Mouse (Mus musculus): ENCODE results near the gene Ms4a1. TPM values are rescaled to one million over a fixed set of nuclear protein-coding genes. Genes with fewer than 3 reads are reported as not detected.
"Not testable (repeated sequence)": the region's sequence is repeated elsewhere in the genome, so short reads cannot be mapped to it uniquely, and the experiment has no call there.

Gene Ms4a1
- polyA plus RNA-seq (2015; fragmentation: Nextera tagmentation; extraction: Ambion mirVana), result not detected in 2 replicates

GRCm38 (mm10) chr19:11266052-11266845, at the start of gene Ms4a1:
Gene Ms4a1, minus strand, starts transcription at chr19:11266241.
- ATAC-seq, result no peak
- 91% methylated on average over 8 of the region's 8 CpGs for whole genome bisulfite sequencing

GRCm38 (mm10) chr19:11314354-11314753, 48.3 kb upstream of the Ms4a1 start, which contains the start of gene Ms4a14:
Gene Ms4a14, minus strand, starts transcription at chr19:11314454.
- Histone ChIP-seq H3K27ac (ENCODE audit: low read length) (no peak within 1 kb of the TSS), H3K4me1 (ENCODE audit: control insufficient read depth, insufficient read depth, low read length) (no peaks in the 10 kb centered on the region), H3K36me3 (ENCODE audit: control insufficient read depth, insufficient read depth, low read length) (no peaks in the 10 kb centered on the region), H3K9ac (ENCODE audit: low read depth, low read length) (no peak within 1 kb of the TSS), H3K4me2 (ENCODE audit: low read length) (no peak within 1 kb of the TSS), H3K9me3 (replicated peaks; ENCODE audit: control insufficient read depth, low read length, poor library complexity, severe bottlenecking) (no peaks in the 10 kb centered on the region), H3K27me3 (ENCODE audit: control insufficient read depth, insufficient read depth, low read depth, low read length) (no peaks in the 10 kb centered on the region), H3K4me3 (ENCODE audit: low read depth, low read length) (no peak within 1 kb of the TSS)
- no peak for ATAC-seq
- 71% methylated on average over 1 of the region's 1 CpGs for WGBS

More at GRCm38 (mm10) chr19:11266052-11266845, at the start of gene Ms4a1:
- H3K4me3 ChIP-seq (ENCODE audit: low read depth, low read length), result no peak within 1 kb of the TSS
- H3K9me3 ChIP-seq (replicated peaks; ENCODE audit: control insufficient read depth, low read length, poor library complexity, severe bottlenecking), result no peaks in the 10 kb centered on the region
- no peaks in the 10 kb centered on the region for H3K27me3 ChIP-seq (ENCODE audit: control insufficient read depth, insufficient read depth, low read depth, low read length)
- H3K27ac ChIP-seq (ENCODE audit: low read length), result no peak within 1 kb of the TSS
- no peaks in the 10 kb centered on the region for H3K36me3 ChIP-seq (ENCODE audit: control insufficient read depth, insufficient read depth, low read length)
- no peak within 1 kb of the TSS for H3K9ac ChIP-seq (ENCODE audit: low read depth, low read length)
- H3K4me2 ChIP-seq (ENCODE audit: low read length), result no peak within 1 kb of the TSS
- H3K4me1 ChIP-seq (ENCODE audit: control insufficient read depth, insufficient read depth, low read length), result no peaks in the 10 kb centered on the region

GRCm38 (mm10) chr19:11308888-11309287, 42.8 kb upstream of the Ms4a1 start:
- Histone ChIP-seq H3K4me2 (ENCODE audit: low read length) (no peak overlapping the region), H3K4me1 (ENCODE audit: control insufficient read depth, insufficient read depth, low read length) (no peaks in the 10 kb centered on the region), H3K27me3 (ENCODE audit: control insufficient read depth, insufficient read depth, low read depth, low read length) (no peaks in the 10 kb centered on the region), H3K9ac (ENCODE audit: low read depth, low read length) (no peak overlapping the region), H3K36me3 (ENCODE audit: control insufficient read depth, insufficient read depth, low read length) (no peaks in the 10 kb centered on the region), H3K27ac (ENCODE audit: low read length) (no peak overlapping the region), H3K9me3 (replicated peaks; ENCODE audit: control insufficient read depth, low read length, poor library complexity, severe bottlenecking) (no peaks in the 10 kb centered on the region), H3K4me3 (ENCODE audit: low read depth, low read length) (no peak overlapping the region)
- ATAC-seq, result no peak

GRCm38 (mm10) chr19:11299529-11299928, 33.5 kb upstream of the Ms4a1 start:
- not testable (repeated sequence) for H3K27ac ChIP-seq (ENCODE audit: low read length); H3K9me3 ChIP-seq (replicated peaks; ENCODE audit: control insufficient read depth, low read length, poor library complexity, severe bottlenecking); H3K4me2 ChIP-seq (ENCODE audit: low read length); H3K4me1 ChIP-seq (ENCODE audit: control insufficient read depth, insufficient read depth, low read length); H3K27me3 ChIP-seq (ENCODE audit: control insufficient read depth, insufficient read depth, low read depth, low read length); H3K9ac ChIP-seq (ENCODE audit: low read depth, low read length); H3K4me3 ChIP-seq (ENCODE audit: low read depth, low read length); H3K36me3 ChIP-seq (ENCODE audit: control insufficient read depth, insufficient read depth, low read length); ATAC-seq
- WGBS, result 37% methylated on average over 4 of the region's 4 CpGs

- H3K36me3 ChIP-seq (ENCODE audit: control insufficient read depth, insufficient read depth, low read length), result no peaks in the 10 kb centered on the region
- H3K27ac ChIP-seq (ENCODE audit: low read length), result no peak overlapping the region
- H3K4me3 ChIP-seq (ENCODE audit: low read depth, low read length), result no peak overlapping the region
- WGBS, result 42% methylated on average over 2 of the region's 2 CpGs
- H3K27me3 ChIP-seq (ENCODE audit: control insufficient read depth, insufficient read depth, low read depth, low read length), result no peaks in the 10 kb centered on the region
- H3K9ac ChIP-seq (ENCODE audit: low read depth, low read length), result no peak overlapping the region
- no peak overlapping the region for H3K4me2 ChIP-seq (ENCODE audit: low read length)
- H3K9me3 ChIP-seq (replicated peaks; ENCODE audit: control insufficient read depth, low read length, poor library complexity, severe bottlenecking), result no peaks in the 10 kb centered on the region
- H3K4me1 ChIP-seq (ENCODE audit: control insufficient read depth, insufficient read depth, low read length), result no peaks in the 10 kb centered on the region
- no peak for ATAC-seq
These were observed 32.9 kb upstream of the Ms4a1 start for GRCm38 (mm10) chr19:11298939-11299338.

- H3K4me1 ChIP-seq (ENCODE audit: control insufficient read depth, insufficient read depth, low read length); H3K27me3 ChIP-seq (ENCODE audit: control insufficient read depth, insufficient read depth, low read depth, low read length); H3K27ac ChIP-seq (ENCODE audit: low read length); ATAC-seq; H3K4me3 ChIP-seq (ENCODE audit: low read depth, low read length); H3K9me3 ChIP-seq (replicated peaks; ENCODE audit: control insufficient read depth, low read length, poor library complexity, severe bottlenecking); H3K36me3 ChIP-seq (ENCODE audit: control insufficient read depth, insufficient read depth, low read length); H3K9ac ChIP-seq (ENCODE audit: low read depth, low read length): not testable (repeated sequence)
- H3K4me2 ChIP-seq (ENCODE audit: low read length), result peak overlapping the region; percentile 16
- 14% methylated on average over 3 of the region's 3 CpGs for WGBS
These were observed 27.6 kb upstream of the Ms4a1 start for GRCm38 (mm10) chr19:11293616-11294015.

- ATAC-seq, result no peak
- no peaks in the 10 kb centered on the region for H3K9me3 ChIP-seq (replicated peaks; ENCODE audit: control insufficient read depth, low read length, poor library complexity, severe bottlenecking)
- no peak overlapping the region for H3K9ac ChIP-seq (ENCODE audit: low read depth, low read length)
- H3K4me3 ChIP-seq (ENCODE audit: low read depth, low read length), result peak overlapping the region; percentile 35
- H3K4me1 ChIP-seq (ENCODE audit: control insufficient read depth, insufficient read depth, low read length), result no peaks in the 10 kb centered on the region
- 12% methylated on average over 12 of the region's 12 CpGs for WGBS
- peak overlapping the region; percentile 41 for H3K4me2 ChIP-seq (ENCODE audit: low read length)
- H3K27ac ChIP-seq (ENCODE audit: low read length), result no peak overlapping the region
- H3K36me3 ChIP-seq (ENCODE audit: control insufficient read depth, insufficient read depth, low read length), result no peaks in the 10 kb centered on the region
- no peaks in the 10 kb centered on the region for H3K27me3 ChIP-seq (ENCODE audit: control insufficient read depth, insufficient read depth, low read depth, low read length)
These were observed 26.9 kb upstream of the Ms4a1 start for GRCm38 (mm10) chr19:11292990-11293389.

GRCm38 (mm10) chr19:11283773-11284172, 17.7 kb upstream of the Ms4a1 start, which contains the start of gene Ms4a5:
Gene Ms4a5, minus strand, starts transcription at chr19:11283873.
- no peak within 1 kb of the TSS for H3K9ac ChIP-seq (ENCODE audit: low read depth, low read length)
- no peak within 1 kb of the TSS for H3K4me2 ChIP-seq (ENCODE audit: low read length)
- ATAC-seq, result no peak
- H3K36me3 ChIP-seq (ENCODE audit: control insufficient read depth, insufficient read depth, low read length), result no peaks in the 10 kb centered on the region
- no peaks in the 10 kb centered on the region for H3K27me3 ChIP-seq (ENCODE audit: control insufficient read depth, insufficient read depth, low read depth, low read length)
- no peaks in the 10 kb centered on the region for H3K4me1 ChIP-seq (ENCODE audit: control insufficient read depth, insufficient read depth, low read length)
- no peak within 1 kb of the TSS for H3K27ac ChIP-seq (ENCODE audit: low read length)
- H3K9me3 ChIP-seq (replicated peaks; ENCODE audit: control insufficient read depth, low read length, poor library complexity, severe bottlenecking), result no peaks in the 10 kb centered on the region
- 87% methylated on average over 2 of the region's 2 CpGs for WGBS
- no peak within 1 kb of the TSS for H3K4me3 ChIP-seq (ENCODE audit: low read depth, low read length)

GRCm38 (mm10) chr19:11280223-11280622, 14.2 kb upstream of the Ms4a1 start:
- WGBS, result 84% methylated on average over 3 of the region's 3 CpGs
- no peak overlapping the region for H3K4me3 ChIP-seq (ENCODE audit: low read depth, low read length)
- H3K9ac ChIP-seq (ENCODE audit: low read depth, low read length), result no peak overlapping the region
- H3K4me1 ChIP-seq (ENCODE audit: control insufficient read depth, insufficient read depth, low read length), result no peaks in the 10 kb centered on the region
- no peaks in the 10 kb centered on the region for H3K36me3 ChIP-seq (ENCODE audit: control insufficient read depth, insufficient read depth, low read length)
- no peaks in the 10 kb centered on the region for H3K9me3 ChIP-seq (replicated peaks; ENCODE audit: control insufficient read depth, low read length, poor library complexity, severe bottlenecking)
- no peak overlapping the region for H3K4me2 ChIP-seq (ENCODE audit: low read length)
- no peaks in the 10 kb centered on the region for H3K27me3 ChIP-seq (ENCODE audit: control insufficient read depth, insufficient read depth, low read depth, low read length)
- no peak overlapping the region for H3K27ac ChIP-seq (ENCODE audit: low read length)
- no peak for ATAC-seq

Measured in midbrain, embryonic 16.5 days (tissue).